Mouse (Mus musculus): Measurements from ENCODE around the gene Sult5a1.
"Not testable (repeated sequence)": the region's sequence is repeated elsewhere in the genome, so short reads cannot be mapped to it uniquely, and the experiment has no call there.

DNA sequence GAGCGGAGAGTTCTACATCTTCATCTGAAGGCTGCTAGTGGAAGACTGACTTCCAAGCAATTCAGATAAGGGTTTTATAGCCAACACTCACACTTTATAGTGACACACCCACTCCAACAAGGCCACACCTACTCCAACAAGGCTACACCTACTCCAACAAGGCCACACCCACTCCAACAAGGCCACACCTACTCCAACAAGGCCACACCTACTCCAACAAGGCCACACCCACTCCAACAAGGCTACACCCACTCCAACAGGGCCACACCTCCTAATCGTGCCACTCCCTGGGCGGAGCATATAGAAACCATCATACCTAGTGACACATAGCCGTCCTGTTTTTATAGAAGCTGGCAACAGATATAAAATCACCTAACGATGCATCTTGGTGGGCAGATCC, 38.9 kb upstream of the Sult5a1 start:
- TF ChIP-seq CTCF, EP300 (IDR thresholded peaks at IDR 0.05; ENCODE audit: low read depth): not testable (repeated sequence)
